Mouse (Mus musculus) left cerebral cortex, adult 8-10 months (tissue): ENCODE results near the gene Nr1d2. TPM values are rescaled to one million over a fixed set of nuclear protein-coding genes. Genes with fewer than 3 reads are reported as not detected.
"Not testable (repeated sequence)": the region's sequence is repeated elsewhere in the genome, so short reads cannot be mapped to it uniquely, and the experiment has no call there.

Experiments
- DNase-seq, 2 experiments: peaks; one replicate each; pipeline ENCODE4 v3.0.0; 2022; ENCODE audit warnings: low spot score in 2 of 2
- microRNA-seq, 2 experiments: library from miRNA; unstranded; fragments of <30 nt; microRNA quantifications; one replicate each; pipeline ENCODE4 v1.2.0; 2022
- total RNA-seq, 4 experiments: library from RNA; stranded (reverse); gene quantifications; 2 replicates each; pipeline ENCODE4 v1.2.4; 2022

Gene Nr1d2
- total RNA-seq, 4 experiments from 2014 or later = 95.3 to 114 (median 105) TPM

DNA sequence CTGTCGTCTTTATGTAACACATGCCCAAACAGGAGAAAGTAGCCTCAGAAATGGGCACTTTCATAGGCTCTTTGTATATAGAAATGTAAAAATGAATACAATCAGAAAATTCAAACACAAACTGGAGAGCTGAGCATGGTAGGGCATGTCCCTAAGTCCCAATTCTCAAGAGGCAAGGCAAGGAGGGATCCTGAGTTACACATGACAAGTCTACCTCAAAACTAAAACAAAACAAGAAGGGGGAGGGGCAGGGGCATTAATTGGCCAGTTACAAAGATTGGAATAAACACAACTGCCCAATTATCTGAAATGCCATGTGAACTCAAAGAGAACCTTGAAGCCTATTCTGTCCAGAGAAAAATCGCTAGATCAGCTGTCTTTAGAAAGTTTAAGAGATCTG lies 5.9 kb downstream of the Nr1d2 start:
- DNase-seq = no peak

DNA sequence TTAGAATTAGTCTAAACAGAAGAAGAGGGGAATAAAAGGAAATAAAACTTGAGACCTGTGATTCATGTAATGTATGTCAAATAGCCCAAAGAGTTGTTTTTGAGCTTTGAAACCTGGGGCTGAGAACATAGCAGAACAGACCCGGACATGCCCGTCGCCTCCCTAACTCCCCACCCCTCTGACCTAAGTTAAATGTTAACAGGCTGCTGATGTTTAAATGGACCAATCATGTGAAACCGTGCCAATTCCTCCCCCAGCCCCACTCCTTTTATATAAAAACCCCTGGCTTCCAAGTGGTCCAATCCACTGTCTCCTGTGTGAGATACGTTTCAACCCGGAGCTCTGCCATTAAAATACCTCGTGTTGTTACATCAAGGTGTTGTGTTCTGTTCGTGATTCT lies 7.1 kb downstream of the Nr1d2 start:
- DNase-seq = not testable (repeated sequence)

DNA sequence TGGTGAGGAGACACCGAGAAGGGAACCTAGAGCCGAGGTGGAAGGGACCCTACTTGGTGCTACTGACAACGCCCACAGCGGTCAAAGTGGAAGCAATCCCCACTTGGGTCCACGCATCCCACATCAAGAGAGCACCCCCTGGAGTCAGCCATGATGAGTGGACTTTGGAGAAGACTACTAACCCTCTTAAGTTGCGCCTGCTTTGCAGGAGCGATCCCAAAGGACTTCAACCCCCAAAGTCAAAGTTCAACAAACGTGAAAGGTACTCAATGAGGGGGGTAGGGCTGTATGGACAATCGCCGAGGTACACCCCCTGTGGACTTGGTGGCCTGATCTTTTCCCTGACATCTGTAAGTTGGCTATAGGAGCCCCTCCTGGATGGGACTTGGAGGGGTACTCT lies 9.2 kb downstream of the Nr1d2 start:
- not testable (repeated sequence) for DNase-seq

DNA sequence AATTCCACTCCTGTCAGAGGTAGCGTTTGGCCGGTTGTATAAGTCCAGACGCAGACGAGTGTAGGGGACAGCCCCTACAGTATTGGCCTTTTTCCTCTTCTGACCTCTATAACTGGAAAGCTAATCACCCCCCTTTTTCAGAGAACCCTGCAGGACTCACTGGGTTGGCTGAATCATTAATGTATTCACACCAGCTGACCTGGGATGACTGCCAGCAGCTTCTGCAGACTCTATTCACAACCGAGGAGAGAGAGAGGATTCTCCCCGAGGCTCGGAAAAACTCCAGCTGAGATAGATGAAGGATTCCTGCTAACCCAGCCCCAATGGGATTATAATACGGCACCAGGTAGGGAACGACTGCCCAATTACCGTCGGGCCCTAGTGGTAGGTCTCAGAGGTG lies 12.7 kb downstream of the Nr1d2 start:
- not testable (repeated sequence) for DNase-seq

- DNase-seq = not testable (repeated sequence)
These were observed 13.5 kb downstream of the Nr1d2 start for GRCm38 (mm10) chr14:18225431-18225830.

GRCm38 (mm10) chr14:18221977-18222376 lies 16.9 kb downstream of the Nr1d2 start:
- DNase-seq = no peak

GRCm38 (mm10) chr14:18217158-18217557 lies 21.8 kb downstream of the Nr1d2 start:
- DNase-seq = no peak

GRCm38 (mm10) chr14:18216428-18216827 lies 22.5 kb downstream of the Nr1d2 start:
- DNase-seq = no peak

DNA sequence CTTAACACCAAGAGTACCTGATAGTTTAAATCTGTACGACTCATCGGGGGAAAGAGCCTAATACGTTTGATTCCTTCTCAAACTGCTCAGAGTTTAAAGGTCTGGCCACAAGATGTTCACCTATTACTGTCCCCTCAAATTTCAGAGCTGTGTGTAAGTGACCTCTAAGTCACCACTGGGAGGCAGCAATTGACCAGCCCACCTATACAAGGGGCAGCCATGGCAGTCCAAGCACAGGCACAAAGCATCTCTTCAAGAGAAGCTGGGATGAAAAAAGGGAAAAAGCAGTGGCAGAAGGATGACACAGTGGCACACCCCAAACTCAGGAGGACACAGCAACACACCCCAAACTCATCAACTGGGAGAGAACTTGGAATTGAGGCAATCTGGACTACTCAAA lies 28.1 kb downstream of the Nr1d2 start:
- no peak for DNase-seq

DNA sequence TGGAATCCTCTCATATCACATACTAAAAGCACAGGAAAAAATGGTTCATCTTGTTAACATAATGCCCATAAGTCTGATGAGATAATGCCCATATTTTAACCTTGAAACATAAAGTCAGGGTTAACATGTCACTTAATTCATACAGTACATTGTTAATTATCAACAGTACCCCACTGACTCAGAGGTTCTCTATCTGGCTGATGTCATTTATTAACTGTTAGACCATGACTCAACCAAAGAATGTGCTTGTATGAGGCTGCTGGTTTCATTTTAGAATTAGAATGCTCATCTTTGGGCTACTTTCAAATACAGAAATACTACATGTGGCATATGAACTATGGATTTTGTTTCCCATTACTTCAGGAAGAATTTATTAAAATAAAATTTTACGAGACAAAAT lies 34.6 kb downstream of the Nr1d2 start:
- not testable (repeated sequence) for DNase-seq

DNA sequence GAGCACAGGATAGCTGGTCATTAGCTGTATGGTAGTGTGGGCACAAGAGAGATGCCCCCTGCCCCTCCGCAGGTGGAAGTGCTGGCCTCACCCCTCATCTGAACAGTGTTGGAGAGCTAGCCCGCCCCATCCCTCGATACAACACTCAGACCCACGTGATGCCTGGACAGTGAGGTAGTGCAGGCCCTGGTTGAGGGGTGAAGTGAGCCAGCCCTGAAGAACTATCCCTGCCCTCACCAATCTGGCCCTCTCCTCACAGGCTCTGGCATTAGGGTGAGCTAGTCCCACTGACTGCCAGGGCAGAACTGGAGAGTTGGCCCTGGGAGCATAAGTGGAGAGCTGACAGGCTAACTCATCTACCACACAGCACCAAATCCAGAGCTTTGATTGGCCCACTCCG lies 37.5 kb downstream of the Nr1d2 start:
- no peak for DNase-seq

- no peak for DNase-seq
These were observed 52.0 kb downstream of the Nr1d2 start for GRCm38 (mm10) chr14:18186883-18187417.

- not testable (repeated sequence) for DNase-seq
These were observed 61.4 kb downstream of the Nr1d2 start for GRCm38 (mm10) chr14:18177531-18177930.

DNA sequence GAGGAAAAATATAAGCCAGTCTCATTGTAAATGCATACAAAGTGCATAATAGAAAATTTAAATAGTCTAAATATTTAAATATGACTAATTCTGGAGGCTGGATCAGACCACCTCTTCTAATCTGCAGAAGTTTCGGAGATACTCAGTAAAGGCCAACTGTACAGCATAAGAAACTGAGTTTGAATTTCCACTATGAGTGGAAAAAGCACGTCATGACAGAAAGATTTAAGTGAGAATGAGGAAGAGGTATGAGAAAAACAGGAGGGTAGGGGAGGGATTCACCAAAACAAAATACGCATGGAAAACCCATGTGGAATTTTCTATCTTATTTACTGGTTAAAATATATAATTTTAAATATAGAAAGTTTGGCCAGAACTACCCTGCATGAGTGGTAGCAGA lies 71.3 kb downstream of the Nr1d2 start:
- no peak for DNase-seq

- no peak for DNase-seq
These were observed 71.9 kb downstream of the Nr1d2 start for GRCm38 (mm10) chr14:18167041-18167440.

Small RNA genes lying within 50 kb of the gene (microRNA-seq; reads per million reads assigned to microRNA genes)
- 0 reads per million in 2 experiments for gene Gm44469

Other genes starting within 250 kb of the Nr1d2 start
- 10 to 100 TPM; 81.8 to 98.4 (median 95.8) TPM for gene Nkiras1, start 32.0 kb upstream of the Nr1d2 start, total RNA-seq
- gene Rpl15, start 32.3 kb upstream of the Nr1d2 start, total RNA-seq = 100 to 1,000 TPM; 388 to 418 (median 397) TPM
- 100 to 1,000 TPM; 111 to 132 (median 115) TPM for gene Ube2e1, start 92.7 kb upstream of the Nr1d2 start, total RNA-seq